Mouse (Mus musculus) liver, embryonic 16.5 days (tissue): Measurements from ENCODE around the gene Sox10. TPM values are rescaled to one million over a fixed set of nuclear protein-coding genes. Genes with fewer than 3 reads are reported as not detected.

ENCODE experiments used
- ATAC-seq: fragments of 200-750 bp; cut with Nextera tagmentation; 2 replicates; pipeline ENCODE4 v1.8.0; 2017; ENCODE audit warnings: low read depth, mild to moderate bottlenecking, moderate number of reproducible peaks, moderate library complexity
- H3K27ac ChIP-seq: fragments of 300-500 bp; sonication (generic); 2 replicates; pipeline ENCODE4 v1.5.1; 2014; ENCODE audit warnings: mild to moderate bottlenecking, low read length
- H3K27me3 ChIP-seq: fragments of 300-500 bp; sonication (generic); 2 replicates; pipeline ENCODE4 v1.6.1; 2014; ENCODE audit warnings: low read depth, low read length, mixed read lengths; ENCODE audit not compliant: control insufficient read depth, insufficient read depth
- H3K36me3 ChIP-seq: fragments of 300-500 bp; sonication (generic); 2 replicates; pipeline ENCODE4 v1.6.1; 2014; ENCODE audit warnings: mild to moderate bottlenecking; ENCODE audit not compliant: control insufficient read depth, insufficient read depth
- H3K4me1 ChIP-seq: fragments of 300-500 bp; sonication (generic); 2 replicates; pipeline ENCODE4 v1.6.1; 2014; ENCODE audit warnings: low read depth, low read length, mixed read lengths; ENCODE audit not compliant: control insufficient read depth
- H3K4me2 ChIP-seq: fragments of 300-500 bp; sonication (generic); 2 replicates; pipeline ENCODE4 v1.6.1; 2014; ENCODE audit warnings: low read depth, low read length, mixed read lengths
- H3K4me3 ChIP-seq: fragments of 300-500 bp; sonication (generic); 2 replicates; pipeline ENCODE4 v1.5.1; 2014; ENCODE audit warnings: low read depth, mild to moderate bottlenecking, low read length
- H3K9ac ChIP-seq: fragments of 300-500 bp; sonication (generic); 2 replicates; pipeline ENCODE4 v1.6.1; 2014; ENCODE audit warnings: low read depth, low read length
- H3K9me3 ChIP-seq: fragments of 300-500 bp; sonication (generic); replicated peaks from 2 replicates; pipeline ENCODE4 v1.6.1; 2016; ENCODE audit warnings: low read length; ENCODE audit not compliant: control insufficient read depth
- WGBS: fragments of 180-500 bp; shearing (Covaris S2); extraction: QIAGEN DNeasy Blood & Tissue Kit; methylation state at CpG from one replicate; pipeline ENCODE4 v1.1.7; 2014; ENCODE audit not compliant: insufficient replicate concordance; 5-methylcytosine and 5-hydroxymethylcytosine counted together
- polyA plus RNA-seq: library from polyadenylated mRNA; unstranded; fragments of >200 nt; fragmentation: Nextera tagmentation; extraction: Ambion mirVana; gene quantifications from 2 replicates; pipeline ENCODE4 v1.2.1, GENCODE M21; 2015

The Sox10 gene
- polyA plus RNA-seq, 1 experiment from 2014 or later, result 0.13 TPM

DNA sequence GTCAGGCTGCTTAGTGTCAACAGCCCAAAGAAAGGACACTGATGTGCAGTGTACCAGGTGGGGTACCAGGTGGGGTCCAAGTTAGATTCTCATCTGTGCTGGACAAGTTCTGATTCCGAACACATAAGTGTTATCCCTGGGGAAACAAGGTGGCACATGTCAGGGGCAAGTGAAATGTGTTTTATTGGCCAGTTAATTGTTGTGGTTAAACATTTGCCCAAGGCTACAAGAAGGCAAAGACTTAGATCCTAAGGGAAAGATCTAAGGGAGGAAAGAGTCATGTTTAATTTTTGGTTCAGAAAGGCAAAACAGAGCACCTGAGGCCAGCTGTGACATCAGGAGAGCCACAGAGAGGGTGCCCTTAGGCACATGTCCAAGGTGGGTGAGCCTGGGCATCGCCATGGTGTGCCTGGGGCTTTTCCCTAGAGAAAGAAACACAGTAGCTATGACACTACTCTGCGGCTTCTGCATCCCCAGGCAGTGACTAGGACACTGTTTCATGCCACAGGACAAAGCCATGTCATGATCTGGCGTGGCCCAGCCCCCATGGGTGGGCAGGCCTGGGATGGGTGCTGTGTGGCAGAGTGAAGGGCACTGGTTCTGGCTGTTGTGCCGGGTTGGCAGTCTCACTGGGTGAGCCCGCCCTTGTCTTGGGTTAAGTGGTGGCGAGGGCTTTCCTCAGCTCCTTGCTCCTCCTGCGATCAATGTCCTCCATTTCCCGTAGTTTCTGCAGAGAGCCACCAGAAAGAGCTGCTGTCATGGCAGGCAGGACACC lies 30.4 kb downstream of the Sox10 start:
- H3K9ac ChIP-seq, result no peak overlapping the region
- no peaks in the 10 kb centered on the region for H3K36me3 ChIP-seq
- H3K27me3 ChIP-seq, result no peaks in the 10 kb centered on the region
- no peak overlapping the region for H3K4me2 ChIP-seq
- no peaks in the 10 kb centered on the region for H3K9me3 ChIP-seq
- no peak overlapping the region for H3K27ac ChIP-seq
- WGBS, result 66% methylated on average over 9 of the region's 9 CpGs
- no peaks in the 10 kb centered on the region for H3K4me1 ChIP-seq
- no peak for ATAC-seq
- no peak overlapping the region for H3K4me3 ChIP-seq

GRCm38 (mm10) chr15:79133191-79133661 lies 31.8 kb downstream of the Sox10 start:
- no peak for ATAC-seq
- Histone ChIP-seq H3K36me3 (no peaks in the 10 kb centered on the region; the same call in 1 of the 2 replicates), H3K9ac (no peak overlapping the region), H3K4me1 (no peaks in the 10 kb centered on the region), H3K27me3 (no peaks in the 10 kb centered on the region), H3K4me2 (no peak overlapping the region), H3K4me3 (no peak overlapping the region), H3K9me3 (no peaks in the 10 kb centered on the region), H3K27ac (no peak overlapping the region)
- WGBS, result 70% methylated on average over 6 of the region's 6 CpGs

GRCm38 (mm10) chr15:79131442-79131841 lies 33.6 kb downstream of the Sox10 start:
- no peaks in the 10 kb centered on the region for H3K4me1 ChIP-seq
- WGBS, result 71% methylated on average over 7 of the region's 7 CpGs
- no peak overlapping the region for H3K4me3 ChIP-seq
- H3K9me3 ChIP-seq, result no peaks in the 10 kb centered on the region
- no peak overlapping the region for H3K9ac ChIP-seq
- H3K27me3 ChIP-seq, result no peaks in the 10 kb centered on the region
- H3K4me2 ChIP-seq, result no peak overlapping the region
- H3K36me3 ChIP-seq, result peaks cover 9% of the 10 kb centered on the region
- no peak for ATAC-seq
- no peak overlapping the region for H3K27ac ChIP-seq

DNA sequence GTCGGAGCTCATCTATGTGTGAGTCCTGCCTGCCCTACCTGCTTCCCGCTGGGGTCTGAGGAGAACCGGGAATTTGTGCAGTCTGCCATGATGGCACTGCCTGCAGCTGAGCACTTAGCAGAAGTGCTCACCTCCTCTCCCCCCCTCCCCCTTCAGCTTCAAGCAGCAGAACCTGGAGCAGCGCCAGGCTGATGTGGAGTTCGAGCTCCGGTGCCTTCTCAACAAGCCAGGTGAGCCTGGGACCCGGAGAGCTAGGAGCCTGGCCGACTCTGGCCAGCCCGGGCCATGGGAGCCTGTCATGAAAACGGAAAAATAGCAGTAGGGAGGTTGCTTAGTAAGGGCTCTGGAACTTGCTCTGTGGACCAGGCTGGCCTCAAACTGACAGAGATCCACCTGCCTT lies 34.3 kb downstream of the Sox10 start:
- no peak overlapping the region for H3K4me3 ChIP-seq
- H3K36me3 ChIP-seq, result peaks cover 9% of the 10 kb centered on the region
- no peaks in the 10 kb centered on the region for H3K9me3 ChIP-seq
- H3K9ac ChIP-seq, result no peak overlapping the region
- H3K27me3 ChIP-seq, result no peaks in the 10 kb centered on the region
- no peak overlapping the region for H3K27ac ChIP-seq
- no peaks in the 10 kb centered on the region for H3K4me1 ChIP-seq
- 82% methylated on average over 10 of the region's 10 CpGs for WGBS
- no peak for ATAC-seq
- H3K4me2 ChIP-seq, result no peak overlapping the region

- no peak overlapping the region for H3K4me3 ChIP-seq
- 67% methylated on average over 7 of the region's 7 CpGs for WGBS
- no peaks in the 10 kb centered on the region for H3K9me3 ChIP-seq
- no peaks in the 10 kb centered on the region for H3K27me3 ChIP-seq
- H3K36me3 ChIP-seq, result peaks cover 9% of the 10 kb centered on the region
- no peak for ATAC-seq
- H3K27ac ChIP-seq, result no peak overlapping the region
- H3K4me2 ChIP-seq, result no peak overlapping the region
- H3K4me1 ChIP-seq, result no peaks in the 10 kb centered on the region
- no peak overlapping the region for H3K9ac ChIP-seq
These were observed 35.7 kb downstream of the Sox10 start for GRCm38 (mm10) chr15:79129311-79129710.

- H3K36me3 ChIP-seq, result peaks cover 9% of the 10 kb centered on the region
- no peak overlapping the region for H3K4me2 ChIP-seq
- 84% methylated on average over 5 of the region's 5 CpGs for WGBS
- ATAC-seq, result no peak
- H3K27ac ChIP-seq, result no peak overlapping the region
- no peak overlapping the region for H3K4me3 ChIP-seq
- no peaks in the 10 kb centered on the region for H3K9me3 ChIP-seq
- H3K27me3 ChIP-seq, result no peaks in the 10 kb centered on the region
- no peak overlapping the region for H3K9ac ChIP-seq
- H3K4me1 ChIP-seq, result no peaks in the 10 kb centered on the region
These were observed 36.8 kb downstream of the Sox10 start for GRCm38 (mm10) chr15:79128208-79128607.

DNA sequence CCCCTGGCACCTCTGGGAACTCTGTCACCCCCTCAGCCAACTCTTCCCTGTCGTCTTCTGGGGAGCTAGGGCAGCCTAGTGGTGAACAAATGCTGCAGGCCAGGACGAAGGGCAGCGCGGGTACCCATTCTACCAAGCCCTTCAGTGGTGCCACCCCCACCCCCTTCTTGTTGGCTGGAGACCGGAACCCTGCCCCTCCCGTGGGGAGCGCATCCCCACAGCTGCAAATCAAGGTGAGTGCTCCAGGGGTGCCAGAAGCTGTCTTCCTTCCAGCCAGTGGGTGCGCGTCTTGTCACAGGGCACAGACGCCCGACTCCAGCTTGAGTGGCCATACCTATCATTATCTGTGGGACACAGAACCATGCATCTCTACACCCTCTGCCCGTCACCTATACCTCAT lies 37.9 kb downstream of the Sox10 start:
- no peak for ATAC-seq
- H3K27ac ChIP-seq, result no peak overlapping the region
- H3K9ac ChIP-seq, result no peak overlapping the region
- no peaks in the 10 kb centered on the region for H3K9me3 ChIP-seq
- WGBS, result 81% methylated on average over 12 of the region's 12 CpGs
- H3K4me3 ChIP-seq, result no peak overlapping the region
- no peaks in the 10 kb centered on the region for H3K4me1 ChIP-seq
- no peaks in the 10 kb centered on the region for H3K27me3 ChIP-seq
- no peak overlapping the region for H3K4me2 ChIP-seq
- peaks cover 9% of the 10 kb centered on the region for H3K36me3 ChIP-seq

DNA sequence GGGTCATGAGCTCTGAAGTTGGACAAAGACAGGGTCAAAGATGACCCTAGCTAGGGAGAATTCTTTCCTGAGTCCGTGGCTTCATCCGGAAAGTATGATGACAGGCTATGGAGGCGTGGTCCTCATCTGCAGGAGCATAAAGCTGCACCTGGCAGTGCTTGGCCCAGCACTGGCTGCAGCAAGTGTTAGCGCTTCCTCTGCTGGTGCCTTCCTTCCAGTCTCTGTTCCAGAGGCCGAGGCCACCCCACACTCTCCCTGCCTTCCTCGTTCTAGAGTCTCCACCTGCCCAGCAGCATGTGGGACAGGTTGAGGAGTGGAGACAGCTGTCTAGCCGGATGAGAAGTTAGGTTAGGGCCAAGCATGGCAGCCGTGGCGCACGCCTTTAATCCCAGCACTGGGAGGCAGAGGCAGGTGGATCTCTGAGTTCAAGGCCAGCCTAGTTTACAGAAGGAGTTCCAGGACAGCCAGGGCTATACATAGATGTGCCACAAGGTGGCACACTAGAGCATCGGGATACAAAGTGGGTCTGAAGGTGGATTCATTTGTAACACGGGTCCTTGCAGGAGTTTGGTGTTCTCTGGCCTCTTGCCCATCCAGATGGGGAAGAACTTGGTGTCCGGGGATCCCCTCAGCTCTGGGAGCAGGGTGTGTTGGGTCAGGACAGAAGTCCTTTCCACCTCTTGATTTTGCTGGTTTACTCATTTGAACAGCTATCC lies 38.7 kb downstream of the Sox10 start:
- Histone ChIP-seq H3K27me3 (no peaks in the 10 kb centered on the region), H3K27ac (no peak overlapping the region), H3K4me3 (no peak overlapping the region), H3K4me2 (no peak overlapping the region), H3K9me3 (no peaks in the 10 kb centered on the region), H3K36me3 (peaks cover 9% of the 10 kb centered on the region), H3K4me1 (no peaks in the 10 kb centered on the region), H3K9ac (no peak overlapping the region)
- ATAC-seq, result no peak
- WGBS, result 63% methylated on average over 13 of the region's 13 CpGs

GRCm38 (mm10) chr15:79124331-79124875 lies 40.6 kb downstream of the Sox10 start:
- Histone ChIP-seq H3K36me3 (peaks cover 9% of the 10 kb centered on the region), H3K27me3 (no peaks in the 10 kb centered on the region), H3K27ac (no peak overlapping the region), H3K9me3 (no peaks in the 10 kb centered on the region), H3K4me2 (no peak overlapping the region), H3K4me1 (no peaks in the 10 kb centered on the region), H3K9ac (no peak overlapping the region), H3K4me3 (no peak overlapping the region)
- no peak for ATAC-seq
- WGBS, result 71% methylated on average over 10 of the region's 10 CpGs
